Mouse (Mus musculus) stomach, postnatal 0 days (tissue): Measurements from ENCODE around the gene Tmem232.

Experiments used
- CTCF ChIP-seq: IDR thresholded peaks from 2 replicates; pipeline ENCODE4 v1.5.1; 2016; ENCODE audit warnings: antibody characterized with exemption, low read depth, mild to moderate bottlenecking, moderate library complexity
- EP300 ChIP-seq: optimal IDR thresholded peaks from 2 replicates; pipeline ENCODE3; 2016; ENCODE audit warnings: antibody characterized with exemption

GRCm38 (mm10) chr17:65527529-65527928, 13.1 kb downstream of the Tmem232 start:
- no peak for TF ChIP-seq CTCF
- TF ChIP-seq EP300 = no peak
